Mouse (Mus musculus) embryonic fibroblast, embryonic 13.5 days (primary cell): ENCODE data around the gene Apbb1ip.

Source experiments
- CTCF ChIP-seq: IDR thresholded peaks from 2 replicates; pipeline ENCODE4 v1.5.1; 2011; ENCODE audit warnings: mild to moderate bottlenecking, control low read depth, low read length, moderate library complexity, borderline replicate concordance; ENCODE audit not compliant: insufficient read depth
- POLR2A ChIP-seq: IDR thresholded peaks from 2 replicates; pipeline ENCODE4 v1.6.1; 2011; ENCODE audit warnings: low read depth, mild to moderate bottlenecking, control low read depth, low read length, moderate library complexity

- no peak for TF ChIP-seq CTCF
- TF ChIP-seq POLR2A: no peak
These were observed 34.5 kb upstream of the Apbb1ip start for GRCm38 (mm10) chr2:22739369-22739768.
